Mouse (Mus musculus): ENCODE measurements around the gene Fbxw5. TPM values are rescaled to one million over a fixed set of nuclear protein-coding genes. Genes with fewer than 3 reads are reported as not detected.

Fbxw5 gene
- polyA plus RNA-seq (2015; fragmentation: Nextera tagmentation; extraction: Ambion mirVana): 128 and 130 TPM in 2 replicates

DNA sequence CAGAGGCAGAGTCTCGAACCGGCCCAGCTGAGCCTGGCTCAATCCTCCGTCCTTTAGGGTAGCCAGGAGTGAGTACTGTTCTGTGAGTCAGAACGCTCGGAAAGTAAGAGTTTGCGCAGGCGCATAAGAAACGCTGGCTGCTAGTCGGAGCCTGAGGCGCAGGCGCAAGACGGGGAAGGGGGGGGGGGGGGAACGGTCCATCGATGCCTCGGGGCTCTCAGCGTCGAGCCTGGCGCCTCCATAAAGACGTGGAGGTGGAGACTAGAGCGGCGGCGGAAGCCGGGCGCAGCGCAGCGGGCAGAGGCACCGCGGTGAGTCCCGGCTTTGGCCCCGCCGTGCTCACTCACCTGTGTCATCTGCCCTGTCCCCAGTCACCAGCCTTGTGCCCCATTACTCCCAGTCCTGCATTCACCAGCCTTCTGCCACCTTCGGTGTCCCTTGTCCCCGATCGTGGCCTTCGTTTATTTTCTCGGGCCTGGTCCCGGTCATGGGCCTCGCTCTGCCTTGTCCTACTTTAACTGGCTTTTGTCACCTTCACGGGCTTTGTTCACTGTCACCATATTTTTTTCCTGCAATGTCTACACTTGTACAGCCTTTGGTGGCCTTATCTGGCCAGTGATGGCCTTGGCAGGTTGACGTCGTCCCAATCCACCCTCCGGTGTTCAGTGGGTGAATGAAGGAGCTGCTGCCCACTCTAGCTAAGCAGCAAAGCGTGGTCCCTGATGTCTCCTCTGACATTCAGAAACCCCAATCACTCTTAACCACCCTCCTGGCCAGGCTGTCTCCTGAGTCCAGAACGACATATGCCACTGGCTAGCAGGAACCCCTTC lies at the start of gene Fbxw5:
Fbxw5 (plus strand) TSS at position 175 of the 830 bp plus-strand sequence.
- Histone ChIP-seq H3K4me2 (replicated peaks) (peak within 1 kb of the TSS; percentile 97), H3K9me3 (no peaks in the 10 kb centered on the region), H3K9ac (replicated peaks) (peak within 1 kb of the TSS; percentile 84), H3K4me3 (peak within 1 kb of the TSS; percentile 82), H3K27me3 (no peaks in the 10 kb centered on the region), H3K4me1 (peaks cover 19% of the 10 kb centered on the region), H3K36me3 (peaks cover 28% of the 10 kb centered on the region), H3K27ac (replicated peaks) (peak within 1 kb of the TSS; percentile 59)
- ATAC-seq (replicated peaks): peak; percentile 91
- WGBS: 1% methylated on average over 44 of the region's 44 CpGs

GRCm38 (mm10) chr2:25450853-25451647 lies 49.5 kb upstream of the Fbxw5 start:
- Histone ChIP-seq H3K36me3 (peaks cover 21% of the 10 kb centered on the region; the same call in 1 of the 2 replicates), H3K27ac (replicated peaks) (no peak overlapping the region), H3K4me3 (no peak overlapping the region), H3K4me1 (no peaks in the 10 kb centered on the region), H3K9ac (replicated peaks) (no peak overlapping the region), H3K9me3 (no peaks in the 10 kb centered on the region), H3K4me2 (replicated peaks) (no peak overlapping the region), H3K27me3 (no peaks in the 10 kb centered on the region)
- 90% methylated on average over 8 of the region's 8 CpGs for WGBS
- ATAC-seq (replicated peaks): no peak

GRCm38 (mm10) chr2:25452951-25453350 lies 47.6 kb upstream of the Fbxw5 start:
- 32% methylated on average over 1 of the region's 1 CpGs for WGBS
- no peak for ATAC-seq (replicated peaks)
- Histone ChIP-seq H3K4me2 (replicated peaks) (no peak overlapping the region), H3K4me1 (no peaks in the 10 kb centered on the region), H3K9me3 (no peaks in the 10 kb centered on the region), H3K4me3 (no peak overlapping the region), H3K27ac (replicated peaks) (no peak overlapping the region), H3K27me3 (no peaks in the 10 kb centered on the region), H3K36me3 (peaks cover 5% of the 10 kb centered on the region; the same call in 1 of the 2 replicates), H3K9ac (replicated peaks) (no peak overlapping the region)

DNA sequence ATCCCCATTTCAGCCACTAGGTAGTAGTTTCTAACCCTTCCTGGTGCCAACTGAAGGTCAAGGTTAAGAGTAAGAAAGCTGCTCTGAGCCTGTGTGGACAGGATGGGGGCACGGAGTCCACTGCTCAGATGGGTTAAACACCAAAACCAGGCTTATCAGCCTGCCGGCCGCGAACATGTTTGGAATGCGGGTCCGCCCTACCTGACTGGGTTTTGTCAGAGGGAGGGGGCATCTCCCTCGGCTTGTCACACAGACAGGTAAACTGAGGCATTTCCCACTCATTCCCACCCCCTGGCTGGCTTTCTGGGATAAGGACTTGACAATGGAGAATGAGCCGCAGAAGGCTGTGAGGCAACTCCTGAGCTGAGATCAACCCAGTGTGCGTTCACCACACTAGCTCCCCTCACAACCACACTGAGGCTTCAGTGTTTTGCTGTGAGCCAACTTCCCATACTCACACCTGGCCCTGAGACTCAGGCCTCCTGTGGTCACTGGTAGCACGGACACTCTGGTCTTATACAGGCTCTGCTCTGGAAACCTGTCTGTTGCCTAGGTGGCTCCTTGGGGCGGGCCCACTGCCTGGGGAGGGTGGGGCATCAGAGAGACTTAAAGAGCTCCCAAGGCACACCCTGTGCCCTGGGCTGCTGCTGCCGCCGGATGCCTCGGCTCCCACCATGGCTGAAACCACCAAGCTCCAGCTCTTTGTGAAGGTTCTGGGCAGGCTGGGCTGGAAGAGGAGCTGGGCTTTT lies 44.2 kb upstream of the Fbxw5 start, which contains the start of gene Clic3:
Clic3 (plus strand) TSS at position 634 of the 749 bp plus-strand sequence.
- 68% methylated on average over 14 of the region's 14 CpGs for WGBS
- ATAC-seq (replicated peaks): no peak
- Histone ChIP-seq H3K9ac (replicated peaks) (no peak within 1 kb of the TSS), H3K9me3 (no peaks in the 10 kb centered on the region), H3K27ac (replicated peaks) (no peak within 1 kb of the TSS), H3K27me3 (no peaks in the 10 kb centered on the region), H3K4me3 (no peak within 1 kb of the TSS), H3K4me1 (peaks cover 21% of the 10 kb centered on the region), H3K4me2 (replicated peaks) (no peak within 1 kb of the TSS), H3K36me3 (no peaks in the 10 kb centered on the region)

- no peak for ATAC-seq (replicated peaks)
- no peaks in the 10 kb centered on the region for H3K27me3 ChIP-seq
- H3K4me2 ChIP-seq (replicated peaks): no peak overlapping the region
- no peak overlapping the region for H3K27ac ChIP-seq (replicated peaks)
- no peak overlapping the region for H3K9ac ChIP-seq (replicated peaks)
- 86% methylated on average over 9 of the region's 9 CpGs for WGBS
- H3K36me3 ChIP-seq: no peaks in the 10 kb centered on the region
- no peak overlapping the region for H3K4me3 ChIP-seq
- H3K4me1 ChIP-seq: peaks cover 26% of the 10 kb centered on the region
- no peaks in the 10 kb centered on the region for H3K9me3 ChIP-seq
Measured at GRCm38 (mm10) chr2:25457022-25457896, 43.3 kb upstream of the Fbxw5 start.

DNA sequence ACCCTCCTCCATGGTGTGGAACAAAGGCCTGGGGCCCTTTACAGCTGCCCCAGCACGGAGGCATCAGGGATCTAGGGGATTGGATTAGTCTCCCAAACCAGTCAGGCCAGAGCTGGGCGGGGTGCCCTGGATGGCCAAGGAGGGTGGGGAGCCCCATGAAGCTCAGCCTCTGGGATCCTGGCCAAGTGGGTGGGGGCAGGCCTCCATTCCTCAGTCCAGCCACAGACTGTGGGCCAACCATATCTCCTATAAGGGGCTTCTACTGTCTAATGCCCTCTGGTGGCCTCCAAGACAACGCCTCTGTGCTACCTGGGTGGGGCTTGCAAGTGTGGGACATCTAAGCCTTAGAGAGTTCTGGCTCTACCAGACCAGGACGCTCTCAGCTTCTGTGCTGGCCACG lies 41.6 kb upstream of the Fbxw5 start:
- H3K27ac ChIP-seq (replicated peaks): no peak overlapping the region
- no peaks in the 10 kb centered on the region for H3K27me3 ChIP-seq
- H3K36me3 ChIP-seq: no peaks in the 10 kb centered on the region
- WGBS: 84% methylated on average over 5 of the region's 5 CpGs
- H3K4me3 ChIP-seq: no peak overlapping the region
- H3K9ac ChIP-seq (replicated peaks): no peak overlapping the region
- no peak for ATAC-seq (replicated peaks)
- no peaks in the 10 kb centered on the region for H3K9me3 ChIP-seq
- H3K4me1 ChIP-seq: peaks cover 26% of the 10 kb centered on the region
- H3K4me2 ChIP-seq (replicated peaks): no peak overlapping the region

GRCm38 (mm10) chr2:25460135-25460534 lies 40.4 kb upstream of the Fbxw5 start:
- no peaks in the 10 kb centered on the region for H3K27me3 ChIP-seq
- H3K4me1 ChIP-seq: peaks cover 26% of the 10 kb centered on the region
- ATAC-seq (replicated peaks): peak; percentile 38
- H3K9me3 ChIP-seq: no peaks in the 10 kb centered on the region
- peak overlapping the region; percentile 83 for H3K4me3 ChIP-seq
- H3K4me2 ChIP-seq (replicated peaks): peak overlapping the region; percentile 90
- 27% methylated on average over 5 of the region's 5 CpGs for WGBS
- H3K36me3 ChIP-seq: no peaks in the 10 kb centered on the region
- peak overlapping the region; percentile 88 for H3K9ac ChIP-seq (replicated peaks)
- H3K27ac ChIP-seq (replicated peaks): peak overlapping the region; percentile 99

DNA sequence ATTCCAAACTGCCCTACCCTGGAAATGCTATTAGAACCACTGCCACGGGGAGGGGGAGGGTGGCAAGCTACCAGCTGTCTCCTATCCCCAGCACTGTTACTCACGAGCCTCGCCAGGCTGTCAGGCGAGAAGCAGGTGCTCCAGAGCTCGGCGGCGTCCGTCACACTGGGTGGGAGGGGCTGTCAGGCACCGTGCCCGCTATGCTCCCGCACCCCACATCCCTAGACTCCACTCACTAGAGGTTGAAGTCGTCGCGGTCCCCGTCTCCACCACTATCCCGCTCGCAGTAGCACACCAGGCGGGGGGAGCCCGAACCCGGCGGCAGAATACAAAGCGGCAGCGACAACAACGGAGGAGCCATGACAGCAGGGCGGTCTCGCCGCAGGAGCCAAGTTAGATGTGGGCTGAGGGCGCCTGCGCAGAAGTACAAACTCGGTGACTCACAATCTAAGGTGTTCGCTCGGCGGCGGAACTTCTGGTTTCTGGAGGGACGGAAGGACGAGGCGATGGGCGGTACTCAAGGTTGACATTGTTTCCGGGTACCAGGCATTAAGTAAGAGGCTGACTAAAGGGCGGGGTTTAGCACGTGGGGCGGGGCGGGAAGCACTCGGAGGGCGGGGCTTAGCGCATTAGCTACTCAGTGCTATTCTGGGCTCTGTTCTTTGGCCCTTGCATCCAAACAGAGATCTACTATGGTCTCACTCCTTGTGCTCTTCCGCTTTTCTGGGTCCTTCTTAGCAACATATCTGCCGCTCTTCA lies 39.8 kb upstream of the Fbxw5 start, which contains the start of gene Paxx:
Paxx (minus strand) TSS at position 544 of the 759 bp plus-strand sequence.
- H3K4me2 ChIP-seq (replicated peaks): peak within 1 kb of the TSS; percentile 90
- ATAC-seq (replicated peaks): peak; percentile 90
- WGBS: under 1% methylated on average over 48 of the region's 48 CpGs

DNA sequence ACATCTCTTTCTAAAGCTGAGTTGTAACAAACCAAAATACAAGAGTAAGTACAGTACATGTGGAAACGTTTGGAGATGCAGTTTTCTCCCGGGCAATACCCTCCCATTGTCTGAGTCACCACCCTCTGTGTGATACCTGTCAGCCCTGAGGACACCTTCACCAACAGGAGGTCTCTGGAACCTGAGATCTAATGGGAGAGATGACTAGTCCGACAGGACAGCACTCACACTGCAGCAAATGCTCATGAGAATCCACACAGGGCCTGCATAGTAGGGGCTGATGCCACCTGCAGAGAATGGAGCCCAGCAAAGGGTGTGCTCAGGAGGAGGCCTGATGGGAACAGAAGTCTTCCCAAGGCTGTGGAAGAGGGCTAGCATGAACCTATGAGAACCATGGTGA lies 39.1 kb upstream of the Fbxw5 start:
- Histone ChIP-seq H3K4me2 (replicated peaks) (peak overlapping the region; percentile 90), H3K9me3 (no peaks in the 10 kb centered on the region), H3K9ac (replicated peaks) (peak overlapping the region; percentile 88), H3K4me3 (peak overlapping the region; percentile 83), H3K36me3 (no peaks in the 10 kb centered on the region), H3K4me1 (peaks cover 26% of the 10 kb centered on the region), H3K27ac (replicated peaks) (peak overlapping the region; percentile 99), H3K27me3 (no peaks in the 10 kb centered on the region)
- 22% methylated on average over 3 of the region's 3 CpGs for WGBS
- peak; percentile 1; the same call in 1 of the 2 replicates for ATAC-seq (replicated peaks)

More for the DNA sequence above, 39.8 kb upstream of the Fbxw5 start, which contains the start of gene Paxx:
- Histone ChIP-seq H3K4me3 (peak within 1 kb of the TSS; percentile 83), H3K4me1 (peaks cover 26% of the 10 kb centered on the region), H3K27ac (replicated peaks) (peak within 1 kb of the TSS; percentile 99), H3K9me3 (no peaks in the 10 kb centered on the region), H3K9ac (replicated peaks) (peak within 1 kb of the TSS; percentile 88), H3K27me3 (no peaks in the 10 kb centered on the region), H3K36me3 (no peaks in the 10 kb centered on the region)

DNA sequence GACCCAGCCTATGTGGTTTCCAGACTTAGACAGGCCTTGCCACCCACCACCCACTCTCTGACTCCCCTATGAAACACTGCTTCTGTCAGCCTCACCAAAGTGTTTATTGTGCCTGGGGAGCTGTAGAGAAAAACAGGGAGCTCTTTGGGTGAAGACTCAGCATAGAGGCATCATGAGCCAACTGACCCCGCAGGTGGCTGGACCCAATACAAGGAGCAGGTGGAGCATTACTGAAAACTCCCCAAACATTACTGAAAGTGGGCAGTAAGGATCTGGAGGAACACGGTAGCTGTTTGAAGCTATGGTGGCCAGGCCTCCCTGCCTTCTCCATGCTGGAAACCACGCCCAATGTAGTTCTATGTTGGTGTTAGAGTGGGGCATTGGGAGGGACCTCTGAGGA lies 36.9 kb upstream of the Fbxw5 start:
- no peak overlapping the region for H3K4me2 ChIP-seq (replicated peaks)
- WGBS: 85% methylated on average over 3 of the region's 3 CpGs
- H3K4me3 ChIP-seq: no peak overlapping the region
- peaks cover 27% of the 10 kb centered on the region for H3K4me1 ChIP-seq
- H3K27me3 ChIP-seq: no peaks in the 10 kb centered on the region
- no peak overlapping the region for H3K27ac ChIP-seq (replicated peaks)
- H3K9ac ChIP-seq (replicated peaks): no peak overlapping the region
- ATAC-seq (replicated peaks): no peak
- H3K36me3 ChIP-seq: no peaks in the 10 kb centered on the region
- no peaks in the 10 kb centered on the region for H3K9me3 ChIP-seq
